Mouse (Mus musculus): ENCODE measurements around the gene Tmem252. TPM values are rescaled to one million over a fixed set of nuclear protein-coding genes. Genes with fewer than 3 reads are reported as not detected.

Gene Tmem252
- polyA plus RNA-seq (2012; rRNA removed): 0.49 and 0.74 TPM in 2 replicates

GRCm38 (mm10) chr19:24673762-24674161 lies at the start of gene Tmem252:
Gene Tmem252, plus strand, starts transcription at chr19:24674008.
- TF ChIP-seq CTCF (IDR thresholded peaks at IDR 0.05; ENCODE audit: borderline replicate concordance, extremely low read depth, insufficient read depth, insufficient read length) (no peak), POLR2A (IDR thresholded peaks at IDR 0.05; ENCODE audit: borderline replicate concordance, extremely low read depth, insufficient read depth, insufficient read length, poor library complexity, severe bottlenecking) (no peak)
- no peak for DNase-seq (ENCODE audit: low read depth)

- TF ChIP-seq CTCF (IDR thresholded peaks at IDR 0.05; ENCODE audit: borderline replicate concordance, extremely low read depth, insufficient read depth, insufficient read length): no peak
- no peak for TF ChIP-seq POLR2A (IDR thresholded peaks at IDR 0.05; ENCODE audit: borderline replicate concordance, extremely low read depth, insufficient read depth, insufficient read length, poor library complexity, severe bottlenecking)
- no peak for DNase-seq (ENCODE audit: low read depth)
Measured at GRCm38 (mm10) chr19:24628049-24628448, 45.8 kb upstream of the Tmem252 start.

GRCm38 (mm10) chr19:24633008-24633407 lies 40.8 kb upstream of the Tmem252 start:
- no peak for DNase-seq (ENCODE audit: low read depth)
- no peak for TF ChIP-seq POLR2A (IDR thresholded peaks at IDR 0.05; ENCODE audit: borderline replicate concordance, extremely low read depth, insufficient read depth, insufficient read length, poor library complexity, severe bottlenecking)
- no peak for TF ChIP-seq CTCF (IDR thresholded peaks at IDR 0.05; ENCODE audit: borderline replicate concordance, extremely low read depth, insufficient read depth, insufficient read length)

- DNase-seq (ENCODE audit: low read depth): peak; percentile 92
- peak; percentile 96 for TF ChIP-seq CTCF (IDR thresholded peaks at IDR 0.05; ENCODE audit: borderline replicate concordance, extremely low read depth, insufficient read depth, insufficient read length)
- TF ChIP-seq POLR2A (IDR thresholded peaks at IDR 0.05; ENCODE audit: borderline replicate concordance, extremely low read depth, insufficient read depth, insufficient read length, poor library complexity, severe bottlenecking): no peak
Measured at GRCm38 (mm10) chr19:24634602-24635001, 39.2 kb upstream of the Tmem252 start.

GRCm38 (mm10) chr19:24636616-24637015 lies 37.2 kb upstream of the Tmem252 start:
- no peak for TF ChIP-seq CTCF (IDR thresholded peaks at IDR 0.05; ENCODE audit: borderline replicate concordance, extremely low read depth, insufficient read depth, insufficient read length)
- TF ChIP-seq POLR2A (IDR thresholded peaks at IDR 0.05; ENCODE audit: borderline replicate concordance, extremely low read depth, insufficient read depth, insufficient read length, poor library complexity, severe bottlenecking): no peak
- no peak for DNase-seq (ENCODE audit: low read depth)

GRCm38 (mm10) chr19:24637988-24638387 lies 35.8 kb upstream of the Tmem252 start:
- no peak for DNase-seq (ENCODE audit: low read depth)
- no peak for TF ChIP-seq CTCF (IDR thresholded peaks at IDR 0.05; ENCODE audit: borderline replicate concordance, extremely low read depth, insufficient read depth, insufficient read length)
- no peak for TF ChIP-seq POLR2A (IDR thresholded peaks at IDR 0.05; ENCODE audit: borderline replicate concordance, extremely low read depth, insufficient read depth, insufficient read length, poor library complexity, severe bottlenecking)

GRCm38 (mm10) chr19:24640982-24641381 lies 32.8 kb upstream of the Tmem252 start:
- TF ChIP-seq POLR2A (IDR thresholded peaks at IDR 0.05; ENCODE audit: borderline replicate concordance, extremely low read depth, insufficient read depth, insufficient read length, poor library complexity, severe bottlenecking) (no peak), CTCF (IDR thresholded peaks at IDR 0.05; ENCODE audit: borderline replicate concordance, extremely low read depth, insufficient read depth, insufficient read length) (no peak)
- no peak for DNase-seq (ENCODE audit: low read depth)

- TF ChIP-seq POLR2A (IDR thresholded peaks at IDR 0.05; ENCODE audit: borderline replicate concordance, extremely low read depth, insufficient read depth, insufficient read length, poor library complexity, severe bottlenecking): no peak
- no peak for TF ChIP-seq CTCF (IDR thresholded peaks at IDR 0.05; ENCODE audit: borderline replicate concordance, extremely low read depth, insufficient read depth, insufficient read length)
- DNase-seq (ENCODE audit: low read depth): no peak
Measured at GRCm38 (mm10) chr19:24644971-24645370, 28.8 kb upstream of the Tmem252 start.

GRCm38 (mm10) chr19:24646162-24646829 lies 27.5 kb upstream of the Tmem252 start:
- no peak for TF ChIP-seq CTCF (IDR thresholded peaks at IDR 0.05; ENCODE audit: borderline replicate concordance, extremely low read depth, insufficient read depth, insufficient read length)
- TF ChIP-seq POLR2A (IDR thresholded peaks at IDR 0.05; ENCODE audit: borderline replicate concordance, extremely low read depth, insufficient read depth, insufficient read length, poor library complexity, severe bottlenecking): no peak
- no peak for DNase-seq (ENCODE audit: low read depth)

GRCm38 (mm10) chr19:24648016-24648415 lies 25.8 kb upstream of the Tmem252 start:
- TF ChIP-seq POLR2A (IDR thresholded peaks at IDR 0.05; ENCODE audit: borderline replicate concordance, extremely low read depth, insufficient read depth, insufficient read length, poor library complexity, severe bottlenecking) (no peak), CTCF (IDR thresholded peaks at IDR 0.05; ENCODE audit: borderline replicate concordance, extremely low read depth, insufficient read depth, insufficient read length) (no peak)

GRCm38 (mm10) chr19:24650428-24650827 lies 23.4 kb upstream of the Tmem252 start:
- DNase-seq (ENCODE audit: low read depth): peak; percentile 49
- TF ChIP-seq CTCF (IDR thresholded peaks at IDR 0.05; ENCODE audit: borderline replicate concordance, extremely low read depth, insufficient read depth, insufficient read length): no peak
- no peak for TF ChIP-seq POLR2A (IDR thresholded peaks at IDR 0.05; ENCODE audit: borderline replicate concordance, extremely low read depth, insufficient read depth, insufficient read length, poor library complexity, severe bottlenecking)

More at GRCm38 (mm10) chr19:24648016-24648415, 25.8 kb upstream of the Tmem252 start:
- DNase-seq (ENCODE audit: low read depth): no peak

- DNase-seq (ENCODE audit: low read depth): peak; percentile 57
Measured at GRCm38 (mm10) chr19:24651595-24651994, 22.2 kb upstream of the Tmem252 start.

More at GRCm38 (mm10) chr19:24651595-24651994, 22.2 kb upstream of the Tmem252 start:
- no peak for TF ChIP-seq CTCF (IDR thresholded peaks at IDR 0.05; ENCODE audit: borderline replicate concordance, extremely low read depth, insufficient read depth, insufficient read length)
- no peak for TF ChIP-seq POLR2A (IDR thresholded peaks at IDR 0.05; ENCODE audit: borderline replicate concordance, extremely low read depth, insufficient read depth, insufficient read length, poor library complexity, severe bottlenecking)

All from brain, embryonic 14.5 days (tissue).